Mouse (Mus musculus) lung, embryonic 16.5 days (tissue): ENCODE measurements around the gene Meis2. TPM values are rescaled to one million over a fixed set of nuclear protein-coding genes. Genes with fewer than 3 reads are reported as not detected.

Experiments used
- ATAC-seq: fragments of 200-750 bp; cut with Nextera tagmentation; 2 replicates; pipeline ENCODE4 v1.8.0; 2017; ENCODE audit warnings: low read depth, mild to moderate bottlenecking, moderate library complexity
- H3K27ac ChIP-seq: fragments of 300-500 bp; sonication (generic); 2 replicates; pipeline ENCODE4 v1.5.1; 2014; ENCODE audit warnings: mild to moderate bottlenecking, control low read depth, low read length
- H3K27me3 ChIP-seq: fragments of 300-500 bp; sonication (generic); 2 replicates; pipeline ENCODE4 v1.6.1; 2014; ENCODE audit warnings: low read depth, low read length, mixed read lengths; ENCODE audit not compliant: control insufficient read depth, insufficient read depth
- H3K36me3 ChIP-seq: fragments of 300-500 bp; sonication (generic); 2 replicates; pipeline ENCODE4 v1.6.1; 2014; ENCODE audit warnings: low read length; ENCODE audit not compliant: control insufficient read depth, insufficient read depth
- H3K4me1 ChIP-seq: fragments of 300-500 bp; sonication (generic); replicated peaks from 2 replicates; pipeline ENCODE4 v1.6.1; 2014; ENCODE audit warnings: low read length, mixed read lengths; ENCODE audit not compliant: control insufficient read depth, insufficient read depth
- H3K4me2 ChIP-seq: fragments of 300-500 bp; sonication (generic); 2 replicates; pipeline ENCODE4 v1.6.1; 2014; ENCODE audit warnings: low read depth, low read length, control low read depth
- H3K4me3 ChIP-seq: fragments of 300-500 bp; sonication (generic); 2 replicates; pipeline ENCODE4 v1.5.1; 2014; ENCODE audit warnings: mild to moderate bottlenecking, low read length, control low read depth
- H3K9ac ChIP-seq: fragments of 300-500 bp; sonication (generic); 2 replicates; pipeline ENCODE4 v1.6.1; 2014; ENCODE audit warnings: low read length, control low read depth
- H3K9me3 ChIP-seq: fragments of 300-500 bp; sonication (generic); 2 replicates; pipeline ENCODE4 v1.6.1; 2016; ENCODE audit warnings: low read length; ENCODE audit not compliant: control insufficient read depth
- WGBS: fragments of 180-500 bp; shearing (Covaris S2); extraction: QIAGEN DNeasy Blood & Tissue Kit; methylation state at CpG from one replicate; pipeline ENCODE4 v1.1.7; 2014; 5-methylcytosine and 5-hydroxymethylcytosine counted together
- polyA plus RNA-seq: library from polyadenylated mRNA; unstranded; fragments of >200 nt; fragmentation: Nextera tagmentation; extraction: Ambion mirVana; gene quantifications from 2 replicates; pipeline ENCODE4 v1.2.1, GENCODE M21; 2015

The Meis2 gene
- polyA plus RNA-seq, 1 experiment from 2014 or later: 24.2 TPM

DNA sequence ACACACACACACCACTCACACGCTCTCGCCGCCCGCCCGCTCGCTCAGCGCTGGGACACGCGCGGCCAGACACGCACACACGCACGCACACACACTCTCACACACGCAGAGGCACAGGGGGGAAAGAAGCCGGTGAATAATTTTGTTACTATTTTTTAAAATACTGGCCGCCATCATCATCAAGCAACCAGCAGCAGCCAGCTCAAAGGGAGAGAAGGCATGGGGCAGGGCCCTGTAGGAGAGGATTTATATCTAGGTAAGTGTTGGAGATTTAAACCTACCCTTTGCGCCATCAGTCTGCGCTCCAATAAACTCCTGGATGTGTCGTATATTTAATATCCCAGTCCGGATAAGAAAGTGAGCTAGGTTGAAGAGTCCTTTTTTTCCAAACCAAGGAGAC, 1.1 kb downstream of the Meis2 start:
- ATAC-seq: no peak
- Histone ChIP-seq H3K4me3 (peak overlapping the region; percentile 62), H3K36me3 (no peaks in the 10 kb centered on the region), H3K4me1 (peaks cover 4% of the 10 kb centered on the region; the same call in 1 of the 2 replicates), H3K27me3 (peaks cover 3% of the 10 kb centered on the region), H3K9ac (peak overlapping the region; percentile 82), H3K9me3 (no peaks in the 10 kb centered on the region), H3K4me2 (peak overlapping the region; percentile 77), H3K27ac (peak overlapping the region; percentile 96)
- WGBS: 4% methylated on average over 16 of the region's 20 CpGs

DNA sequence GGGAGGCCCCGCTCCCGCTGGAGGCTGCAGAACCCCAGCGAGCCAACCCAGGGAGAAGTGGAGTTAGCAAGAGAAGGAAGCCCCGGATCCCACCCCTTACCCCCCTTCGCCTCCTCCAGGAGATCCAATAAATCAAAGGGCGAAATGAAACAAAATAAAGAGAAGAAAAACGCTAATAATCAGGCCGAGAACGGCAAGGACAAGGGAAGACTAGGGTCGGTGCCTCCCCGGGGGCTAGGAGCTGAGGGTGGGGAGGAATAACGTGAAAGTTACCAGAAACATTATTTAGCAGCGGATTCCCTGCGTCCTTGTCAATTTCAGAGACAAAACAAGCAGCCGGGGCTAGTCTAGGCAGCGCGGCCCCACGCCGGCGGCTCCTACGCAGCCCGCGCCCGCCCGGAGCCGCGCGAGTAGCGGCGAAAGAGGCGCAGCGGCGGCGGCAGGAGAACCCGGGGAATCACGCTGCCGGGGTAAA, 1.8 kb downstream of the Meis2 start:
- Histone ChIP-seq H3K36me3 (no peaks in the 10 kb centered on the region), H3K27ac (peak overlapping the region; percentile 88), H3K4me3 (peak overlapping the region; percentile 62), H3K4me1 (peaks cover 4% of the 10 kb centered on the region; the same call in 1 of the 2 replicates), H3K9me3 (no peaks in the 10 kb centered on the region), H3K9ac (peak overlapping the region; percentile 82), H3K4me2 (peak overlapping the region; percentile 77), H3K27me3 (peaks cover 3% of the 10 kb centered on the region)
- peak; percentile 22; the same call in 1 of the 2 replicates for ATAC-seq
- whole genome bisulfite sequencing: under 1% methylated on average over 37 of the region's 37 CpGs

DNA sequence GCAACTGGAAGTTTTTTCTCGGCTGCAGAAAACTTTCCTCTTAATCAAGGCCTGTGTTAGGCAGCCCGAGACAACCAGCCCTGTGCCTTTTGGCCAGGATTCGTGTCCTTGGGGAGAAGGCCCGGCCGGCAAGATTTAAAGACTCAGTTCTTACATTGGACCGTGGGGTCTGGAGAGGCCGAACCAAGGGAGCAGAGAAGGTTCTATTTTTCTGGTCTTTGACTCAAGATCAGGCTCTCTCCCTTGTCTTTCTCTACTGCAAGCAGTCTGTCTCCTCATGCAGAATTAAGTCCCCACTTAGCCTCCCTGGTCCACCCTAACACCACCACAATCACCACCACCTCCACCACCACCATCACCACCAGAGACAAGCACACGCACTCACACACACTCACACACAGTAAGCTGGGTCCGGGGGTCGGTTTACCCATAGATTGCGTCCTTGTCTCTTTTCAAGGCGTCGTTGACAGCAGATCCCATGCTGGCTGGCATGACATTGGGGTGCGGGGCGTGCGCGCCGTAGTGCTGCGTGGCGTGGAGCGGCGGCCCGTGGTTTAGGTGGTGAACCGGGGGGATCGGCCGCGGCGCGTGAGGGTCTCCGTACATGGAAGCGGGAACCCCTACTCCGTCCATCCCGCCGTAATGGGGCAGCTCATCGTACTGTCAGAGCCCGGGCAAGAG, 2.7 kb downstream of the Meis2 start:
- H3K9me3 ChIP-seq: no peaks in the 10 kb centered on the region
- no peak for ATAC-seq
- peak overlapping the region; percentile 82 for H3K9ac ChIP-seq
- no peaks in the 10 kb centered on the region for H3K36me3 ChIP-seq
- WGBS: under 1% methylated on average over 36 of the region's 36 CpGs
- peak overlapping the region; percentile 67 for H3K27ac ChIP-seq
- H3K4me3 ChIP-seq: peak overlapping the region; percentile 62
- H3K27me3 ChIP-seq: peaks cover 3% of the 10 kb centered on the region; the same call in 1 of the 2 replicates
- peaks cover 2% of the 10 kb centered on the region; the same call in 1 of the 2 replicates for H3K4me1 ChIP-seq
- peak overlapping the region; percentile 77 for H3K4me2 ChIP-seq

DNA sequence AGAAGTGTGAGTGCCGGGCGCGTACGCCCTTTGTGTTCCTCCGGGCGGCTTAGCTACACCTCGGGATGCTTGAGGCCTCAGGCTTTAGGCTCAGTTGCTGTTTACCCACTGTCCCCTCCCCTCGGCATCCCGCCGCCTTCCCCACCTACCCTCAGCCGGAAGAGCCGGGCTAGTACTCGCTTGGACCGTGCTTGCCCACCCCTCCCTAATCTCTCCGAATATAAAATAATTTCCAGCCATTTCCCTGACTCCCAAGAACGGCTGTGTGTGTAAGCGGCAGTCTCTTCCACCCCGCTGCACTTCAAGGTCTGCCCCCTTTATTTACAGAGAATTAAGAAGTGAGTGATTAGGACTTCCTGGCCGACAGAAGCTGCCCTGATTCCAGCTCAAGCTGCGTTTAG, 3.4 kb downstream of the Meis2 start:
- Histone ChIP-seq H3K27ac (peak overlapping the region; percentile 67), H3K4me3 (peak overlapping the region; percentile 62), H3K9me3 (no peaks in the 10 kb centered on the region), H3K4me2 (peak overlapping the region; percentile 77), H3K27me3 (no peaks in the 10 kb centered on the region; the same call in 1 of the 2 replicates), H3K9ac (peak overlapping the region; percentile 82), H3K36me3 (no peaks in the 10 kb centered on the region), H3K4me1 (no peaks in the 10 kb centered on the region)
- 0% methylated on average over 20 of the region's 20 CpGs for WGBS
- ATAC-seq: no peak; the same call in 1 of the 2 replicates

DNA sequence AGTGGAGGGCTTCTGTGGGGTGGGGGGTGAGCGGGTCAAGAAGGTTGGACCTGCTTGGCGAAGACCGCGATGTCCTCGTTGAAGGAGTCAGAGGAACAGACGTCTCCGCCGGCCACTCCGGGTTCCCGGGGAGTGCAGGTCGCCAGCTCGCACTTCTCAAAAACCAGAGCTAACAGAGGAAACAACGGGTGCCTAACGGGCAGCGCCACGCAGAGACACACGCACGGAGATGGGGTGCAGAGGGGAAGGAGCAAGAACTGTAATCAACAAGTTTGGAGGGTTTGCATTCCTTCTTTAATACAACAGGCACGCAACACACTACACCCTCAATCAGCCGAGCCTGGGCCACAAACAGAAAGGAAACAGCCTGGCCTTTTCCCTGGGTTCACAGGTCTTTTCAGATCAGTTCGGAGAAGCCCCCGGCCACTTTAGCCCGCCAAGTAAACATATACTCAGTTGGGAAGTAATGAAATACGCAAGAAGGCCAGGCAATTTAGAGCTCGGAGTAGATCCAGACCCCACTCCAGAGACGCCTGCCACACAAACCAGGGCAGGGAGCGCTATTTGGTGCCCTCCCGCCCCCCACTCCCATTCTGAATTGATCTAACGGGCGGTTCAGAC, 4.1 kb downstream of the Meis2 start:
- no peak for ATAC-seq
- peak overlapping the region; percentile 77 for H3K4me2 ChIP-seq
- WGBS: 1% methylated on average over 30 of the region's 30 CpGs

DNA sequence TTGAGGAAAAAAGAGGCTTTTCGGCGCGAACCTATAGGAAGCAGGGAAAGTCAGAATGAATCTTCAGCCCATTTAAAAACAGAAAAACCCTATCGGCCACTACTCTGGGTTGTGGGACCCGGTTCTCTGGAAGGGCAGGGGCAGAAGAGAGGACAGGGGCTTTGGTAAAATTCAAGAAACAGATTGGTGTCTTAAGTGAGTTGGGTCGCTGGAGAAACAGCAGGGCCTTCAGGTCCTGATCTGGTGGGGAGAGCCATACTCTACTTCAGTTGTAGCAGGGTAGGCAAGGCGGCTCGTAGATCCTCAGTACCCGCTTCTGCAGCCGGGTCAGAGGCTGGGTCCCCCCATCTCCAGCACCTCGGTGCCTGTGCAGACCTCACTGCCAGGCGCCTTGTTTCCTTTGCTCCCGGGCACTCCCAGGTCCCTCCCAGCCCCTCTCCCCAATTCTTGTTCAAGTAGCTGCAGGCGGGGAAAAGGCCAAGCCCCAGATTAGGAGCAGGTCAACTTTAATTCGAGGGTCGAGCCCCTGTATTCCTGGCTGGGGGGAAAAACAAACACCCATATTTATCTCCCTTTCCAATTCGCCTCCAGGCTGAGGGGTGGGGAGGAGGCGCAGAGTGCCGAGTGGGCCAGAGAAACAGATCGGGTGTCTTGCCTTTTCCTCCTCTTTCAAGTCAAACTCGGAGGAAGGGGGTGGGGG, 4.8 kb downstream of the Meis2 start:
- H3K36me3 ChIP-seq: 0 out of 2 replicates have a peak, but pooled peaks cover 3% of the 10 kb centered on the region
- peak overlapping the region; percentile 62 for H3K4me3 ChIP-seq
- H3K27me3 ChIP-seq: no peaks in the 10 kb centered on the region; the same call in 1 of the 2 replicates
- 11% methylated on average over 21 of the region's 21 CpGs for WGBS
- H3K27ac ChIP-seq: no peak overlapping the region
- no peaks in the 10 kb centered on the region for H3K9me3 ChIP-seq
- peak overlapping the region; percentile 82 for H3K9ac ChIP-seq
- 0 out of 2 replicates have a peak, but pooled peaks cover 3% of the 10 kb centered on the region for H3K4me1 ChIP-seq
- ATAC-seq: no peak
- H3K4me2 ChIP-seq: peak overlapping the region; percentile 77

More for the DNA sequence above, 4.1 kb downstream of the Meis2 start:
- no peaks in the 10 kb centered on the region; the same call in 1 of the 2 replicates for H3K27me3 ChIP-seq
- peak overlapping the region; percentile 67; the same call in 1 of the 2 replicates for H3K27ac ChIP-seq
- H3K9ac ChIP-seq: peak overlapping the region; percentile 82
- H3K4me1 ChIP-seq: no peaks in the 10 kb centered on the region
- 0 out of 2 replicates have a peak, but pooled peaks cover 3% of the 10 kb centered on the region for H3K36me3 ChIP-seq
- H3K4me3 ChIP-seq: peak overlapping the region; percentile 62
- H3K9me3 ChIP-seq: no peaks in the 10 kb centered on the region

DNA sequence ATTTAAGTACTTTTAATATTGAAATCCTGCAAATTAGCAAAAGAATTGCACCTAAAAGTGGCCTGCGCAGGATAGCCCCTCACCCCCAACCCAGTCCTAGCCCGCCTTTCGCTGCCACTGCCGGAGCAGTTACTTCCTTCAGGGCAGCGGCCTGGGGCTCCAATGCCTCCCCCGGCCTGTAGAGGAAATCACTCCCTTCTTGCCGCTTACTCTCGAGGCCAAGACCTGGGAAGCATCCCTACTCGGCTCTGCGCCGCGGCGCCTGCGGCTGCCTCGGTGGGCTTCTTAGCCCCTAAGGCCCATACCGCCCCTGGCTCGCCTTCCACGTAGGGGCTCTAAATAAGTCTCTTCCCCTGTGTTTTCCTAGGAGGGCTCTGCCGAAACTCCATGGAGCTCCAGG, 5.4 kb downstream of the Meis2 start:
- Histone ChIP-seq H3K4me3 (peak overlapping the region; percentile 62), H3K27ac (no peak overlapping the region), H3K36me3 (0 out of 2 replicates have a peak, but pooled peaks cover 3% of the 10 kb centered on the region), H3K4me1 (0 out of 2 replicates have a peak, but pooled peaks cover 3% of the 10 kb centered on the region), H3K9ac (peak overlapping the region; percentile 82), H3K9me3 (no peaks in the 10 kb centered on the region), H3K27me3 (no peaks in the 10 kb centered on the region; the same call in 1 of the 2 replicates), H3K4me2 (peak overlapping the region; percentile 77)
- 17% methylated on average over 19 of the region's 19 CpGs for WGBS
- no peak for ATAC-seq

DNA sequence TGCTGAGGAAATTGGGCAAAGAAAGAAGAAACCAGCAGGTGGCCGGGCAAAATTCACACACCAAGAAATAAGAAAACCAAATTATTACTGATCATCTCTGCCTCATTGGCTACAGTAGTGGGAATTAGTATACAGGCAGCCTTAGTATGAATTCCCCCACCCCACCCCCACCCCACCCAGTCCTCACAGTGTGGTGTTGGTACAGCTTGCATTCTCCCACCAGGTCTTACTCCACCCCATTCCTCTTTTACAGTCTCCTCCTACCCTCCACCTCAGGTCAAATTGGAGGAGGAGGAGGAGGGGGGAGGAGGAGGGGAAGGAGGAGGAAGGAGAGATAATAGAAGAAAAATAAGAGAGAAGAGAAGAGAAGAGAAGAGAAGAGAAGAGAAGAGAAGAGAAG, 6.0 kb downstream of the Meis2 start:
- no peak overlapping the region for H3K4me3 ChIP-seq
- 0 out of 2 replicates have a peak, but pooled peaks cover 3% of the 10 kb centered on the region for H3K4me1 ChIP-seq
- H3K27ac ChIP-seq: no peak overlapping the region
- H3K36me3 ChIP-seq: 0 out of 2 replicates have a peak, but pooled peaks cover 3% of the 10 kb centered on the region
- 62% methylated on average over 1 of the region's 1 CpGs for WGBS
- no peaks in the 10 kb centered on the region for H3K9me3 ChIP-seq
- ATAC-seq: no peak
- H3K27me3 ChIP-seq: no peaks in the 10 kb centered on the region; the same call in 1 of the 2 replicates
- no peak overlapping the region for H3K9ac ChIP-seq
- H3K4me2 ChIP-seq: peak overlapping the region; percentile 23; the same call in 1 of the 2 replicates
